ENCODE assay signal across 12 mouse cellular contexts in genomic region chr17:73811566-73811965, GRCm38 (mm10). TPM values are rescaled to one million over a fixed set of nuclear protein-coding genes. Genes with fewer than 3 reads are reported as not detected.
A peak's percentile ranks its signal among the peaks of the same experiment; 100 is the strongest.
DNase-seq lines count a peak whose midpoint lies in the region; ATAC-seq and TF ChIP-seq lines count a peak whose summit lies in the region.
"Had no signal": no experiment of that assay in that cellular context is flagged by ENCODE, and none has a peak within 500 bp of the region (broad histone marks: within the 10 kb centered on the region; RNA-seq: fewer than 3 reads in every experiment).

No protein-coding gene starts in this region.

- H3K27me3 ChIP-seq in C2C12 (ENCODE audit: control insufficient read depth, insufficient read depth, insufficient read length): no peaks in the 10 kb centered on the region
- no peaks in the 10 kb centered on the region for H3K27me3 ChIP-seq in midbrain, embryonic 13.5 days
- H3K27me3 ChIP-seq in thymus, adult 2 months (ENCODE audit: control insufficient read depth, insufficient read depth, low read length): no peaks in the 10 kb centered on the region
- H3K27me3 ChIP-seq: heart, embryonic 15.5 days; liver, embryonic 13.5 days had no signal

- H3K79me2 ChIP-seq in C2C12 (ENCODE audit: control insufficient read depth, insufficient read depth): no peaks in the 10 kb centered on the region

- DNase-seq in adrenal gland, adult (ENCODE audit: inconsistent age in 2 of 2, low spot score in 1 of 2): peak; percentile 47 to 62
- no peak for DNase-seq in adrenal gland, postnatal 10 days
- peak; percentile 26 for DNase-seq in kidney, adult 11 months
- DNase-seq in kidney, postnatal 10 days: no peak
- DNase-seq in kidney, postnatal 25 days: peak; percentile 49 to 73
- no peak for DNase-seq in thymus, adult 2 months
- DNase-seq: liver, embryonic 13.5 days had no signal

- no peak for TF ChIP-seq POLR2A in thymus, adult 2 months (IDR thresholded peaks at IDR 0.05; ENCODE audit: control insufficient read depth, extremely low read depth, insufficient read depth, low read length, poor library complexity)

- ATAC-seq in midbrain, embryonic 13.5 days: no peak
- ATAC-seq: activated CD4-positive, CD25-positive, alpha-beta regulatory T cell, adult 4 months; inflammation-experienced regulatory T-cells, adult 6 months had no signal

- H3K9ac ChIP-seq in midbrain, embryonic 13.5 days (replicated peaks): no peak overlapping the region
- H3K9ac ChIP-seq: heart, embryonic 15.5 days; liver, embryonic 13.5 days had no signal

- TF ChIP-seq CTCF in C2C12 (IDR thresholded peaks at IDR 0.05; ENCODE audit: control insufficient read depth, insufficient read depth, insufficient read length): no peak
- no peak for TF ChIP-seq CTCF in thymus, adult 2 months (IDR thresholded peaks at IDR 0.05; ENCODE audit: borderline replicate concordance, control insufficient read depth, extremely low read depth, insufficient read depth, low read length, poor library complexity)

- H3ac ChIP-seq in C2C12 (ENCODE audit: control insufficient read depth, insufficient read length, low read depth): no peak overlapping the region

- H3K36me3 ChIP-seq in C2C12 (ENCODE audit: control insufficient read depth, insufficient read depth): no peaks in the 10 kb centered on the region
- no peaks in the 10 kb centered on the region for H3K36me3 ChIP-seq in midbrain, embryonic 13.5 days
- H3K36me3 ChIP-seq in thymus, adult 2 months (ENCODE audit: control insufficient read depth, insufficient read depth, low read length): no peaks in the 10 kb centered on the region
- H3K36me3 ChIP-seq: heart, embryonic 15.5 days; liver, embryonic 13.5 days had no signal

- no peaks in the 10 kb centered on the region for H3K9me3 ChIP-seq in midbrain, embryonic 13.5 days
- H3K9me3 ChIP-seq: heart, embryonic 15.5 days; liver, embryonic 13.5 days had no signal

- WGBS in midbrain, embryonic 13.5 days: 73% methylated on average over 5 of the region's 5 CpGs
- 97% methylated on average over 5 of the region's 5 CpGs for WGBS in thymus, adult 2 months

- H3K4me3 ChIP-seq in C2C12 (ENCODE audit: insufficient read depth, poor library complexity, severe bottlenecking): no peak overlapping the region
- H3K4me3 ChIP-seq in midbrain, embryonic 13.5 days (replicated peaks): no peak overlapping the region
- no peak overlapping the region for H3K4me3 ChIP-seq in thymus, adult 2 months (ENCODE audit: control insufficient read depth, insufficient read depth, low read length)
- H3K4me3 ChIP-seq: heart, embryonic 15.5 days; liver, embryonic 13.5 days had no signal

- no peak overlapping the region for H3K27ac ChIP-seq in midbrain, embryonic 13.5 days
- no peak overlapping the region for H3K27ac ChIP-seq in thymus, adult 2 months (ENCODE audit: control insufficient read depth, insufficient read depth, low read length)
- H3K27ac ChIP-seq: heart, embryonic 15.5 days; liver, embryonic 13.5 days had no signal

- H3K4me2 ChIP-seq in midbrain, embryonic 13.5 days (replicated peaks): no peak overlapping the region
- H3K4me2 ChIP-seq: heart, embryonic 15.5 days; liver, embryonic 13.5 days had no signal

- no peaks in the 10 kb centered on the region; the same call in 1 of the 2 replicates for H3K4me1 ChIP-seq in midbrain, embryonic 13.5 days (replicated peaks)
- H3K4me1 ChIP-seq in thymus, adult 2 months (replicated peaks; ENCODE audit: control insufficient read depth, insufficient read depth, low read length): peaks cover 48% of the 10 kb centered on the region

- no peaks in the 10 kb centered on the region for H3K79me3 ChIP-seq in C2C12 (ENCODE audit: low read depth)

TF ChIP-seq in C2C12, 6 proteins besides CTCF, POLR2A, EP300 and RAD21:
- TF ChIP-seq MAX (IDR thresholded peaks at IDR 0.05): no peak
- peak; percentile 8 for TF ChIP-seq MYOD1 (IDR thresholded peaks at IDR 0.05; ENCODE audit: control insufficient read depth, insufficient read length, low read depth)

RNA-seq across cellular contexts. Expression of gene Ehd3, which starts 7.6 kb away (rescaled TPM):
- 10 to 100 TPM; 41.0 to 70.0 TPM for total RNA-seq in adrenal gland, postnatal 10 days (2021)
- polyA plus RNA-seq in C2C12 (2012; fragmentation: generic; extraction: Trizol): 5.6 TPM
- polyA plus RNA-seq in midbrain, embryonic 13.5 days (2015; fragmentation: Nextera tagmentation; extraction: Ambion mirVana): 10.7 and 11.4 TPM in 2 replicates
- 45.0 and 46.0 TPM in 2 replicates for polyA plus RNA-seq in thymus, adult 2 months (2012; rRNA removed)

Comparison
In these comparisons a context has a peak if more than half of its experiments do, and no peak if none do; other contexts are left out.
1. DNase-seq: peak in adrenal gland, adult (2 of 2), kidney, adult 11 months (single experiment) and kidney, postnatal 25 days (2 of 2); none in adrenal gland, postnatal 10 days (single experiment), kidney, postnatal 10 days (single experiment) and thymus, adult 2 months (single experiment).